In genomic region chr11:20650006-20650639, GRCm38 (mm10) we compare ENCODE assay signal across 10 mouse cellular contexts.
DNase-seq lines count a peak whose midpoint lies in the region; ATAC-seq and TF ChIP-seq lines count a peak whose summit lies in the region.
"Had no signal": no experiment of that assay in that cellular context is flagged by ENCODE, and none has a peak within 500 bp of the region (broad histone marks: within the 10 kb centered on the region; RNA-seq: fewer than 3 reads in every experiment).

No protein-coding gene starts in this region.

- H3K9me3 ChIP-seq in ES-Bruce4 (replicated peaks; ENCODE audit: control insufficient read depth, insufficient read depth, low read length, poor library complexity, severe bottlenecking): no peaks in the 10 kb centered on the region
- H3K9me3 ChIP-seq in hindbrain, embryonic 10.5 days: no peaks in the 10 kb centered on the region
- no peaks in the 10 kb centered on the region for H3K9me3 ChIP-seq in midbrain, embryonic 12.5 days

- H3K4me1 ChIP-seq in ES-Bruce4 (ENCODE audit: control insufficient read depth, insufficient read depth, low read length): peaks cover 2% of the 10 kb centered on the region
- peaks cover 89% of the 10 kb centered on the region for H3K4me1 ChIP-seq in hindbrain, embryonic 10.5 days (replicated peaks)
- H3K4me1 ChIP-seq in midbrain, embryonic 12.5 days: peaks cover 75% of the 10 kb centered on the region

- no peak for TF ChIP-seq CTCF in ES-Bruce4 (IDR thresholded peaks at IDR 0.05; ENCODE audit: low read depth, low read length)
- TF ChIP-seq CTCF in brain, embryonic 14.5 days (IDR thresholded peaks at IDR 0.05; ENCODE audit: borderline replicate concordance, extremely low read depth, insufficient read depth, insufficient read length): no peak

- H3K27me3 ChIP-seq in ES-Bruce4 (ENCODE audit: control insufficient read depth, insufficient read depth, low read length, poor library complexity, severe bottlenecking): no peaks in the 10 kb centered on the region
- H3K27me3 ChIP-seq in hindbrain, embryonic 10.5 days (ENCODE audit: insufficient read depth, poor library complexity, severe bottlenecking): no peaks in the 10 kb centered on the region
- no peaks in the 10 kb centered on the region for H3K27me3 ChIP-seq in midbrain, embryonic 12.5 days

- H3K4me3 ChIP-seq in ES-Bruce4 (ENCODE audit: low read depth, low read length): peak overlapping the region; percentile 15; the same call in 1 of the 2 replicates
- H3K4me3 ChIP-seq in hindbrain, embryonic 10.5 days: peak overlapping the region; percentile 21
- no peak overlapping the region for H3K4me3 ChIP-seq in midbrain, embryonic 12.5 days

- no peaks in the 10 kb centered on the region; the same call in 1 of the 2 replicates for H3K36me3 ChIP-seq in ES-Bruce4 (ENCODE audit: control insufficient read depth, insufficient read depth, low read length, poor library complexity, severe bottlenecking)
- peaks cover 20% of the 10 kb centered on the region for H3K36me3 ChIP-seq in hindbrain, embryonic 10.5 days
- H3K36me3 ChIP-seq in midbrain, embryonic 12.5 days: peaks cover 10% of the 10 kb centered on the region

- 0 out of 2 replicates have a peak overlapping the region, but pooled peaks have one; percentile 7 for H3K9ac ChIP-seq in ES-Bruce4 (ENCODE audit: low read depth, poor library complexity, severe bottlenecking)
- H3K9ac ChIP-seq in midbrain, embryonic 12.5 days (replicated peaks): no peak overlapping the region

- peak; percentile 80 for ATAC-seq in midbrain, embryonic 12.5 days (ENCODE audit: low FRiP score, low read depth)
- ATAC-seq: activated CD4-positive, CD25-positive, alpha-beta regulatory T cell, adult 4 months had no signal

- no peak for TF ChIP-seq EP300 in ES-Bruce4 (IDR thresholded peaks at IDR 0.05; ENCODE audit: insufficient read depth, low read depth, low read length)

- no peak for TF ChIP-seq POLR2A in ES-Bruce4 (IDR thresholded peaks at IDR 0.05; ENCODE audit: insufficient read depth, low read length)
- no peak for TF ChIP-seq POLR2A in brain, embryonic 14.5 days (IDR thresholded peaks at IDR 0.05; ENCODE audit: borderline replicate concordance, extremely low read depth, insufficient read depth, insufficient read length, poor library complexity, severe bottlenecking)

- peak overlapping the region; percentile 25 for H3K4me2 ChIP-seq in midbrain, embryonic 12.5 days (replicated peaks)
- H3K4me2 ChIP-seq: heart, embryonic 11.5 days had no signal

- WGBS in hindbrain, embryonic 10.5 days: 34% methylated on average over 17 of the region's 17 CpGs
- WGBS in midbrain, embryonic 12.5 days: 11% methylated on average over 17 of the region's 17 CpGs

- peak; percentile 94 for DNase-seq in brain, embryonic 14.5 days (ENCODE audit: low read depth)
- DNase-seq in hindbrain, embryonic 10.5 days (ENCODE audit: low spot score): peak; percentile 73
- DNase-seq in adrenal gland, adult 2 months: no peak
- DNase-seq in T-cell, adult 2 months (ENCODE audit: low spot score): no peak
- DNase-seq in kidney, postnatal 4 days: no peak
- DNase-seq: kidney, adult 18-20 months had no signal

- H3K27ac ChIP-seq in ES-Bruce4 (ENCODE audit: insufficient read depth, low read length): no peak overlapping the region
- H3K27ac ChIP-seq in hindbrain, embryonic 10.5 days: peak overlapping the region; percentile 85
- peak overlapping the region; percentile 75 for H3K27ac ChIP-seq in midbrain, embryonic 12.5 days (replicated peaks)

Comparison
In these comparisons a context has a peak if more than half of its experiments do, and no peak if none do; other contexts are left out.
1. DNase-seq: peak in brain, embryonic 14.5 days (single experiment) and hindbrain, embryonic 10.5 days (single experiment); none in adrenal gland, adult 2 months (single experiment), T-cell, adult 2 months (single experiment) and kidney, postnatal 4 days (0 of 2).